Mouse (Mus musculus): ENCODE measurements around the gene Ccdc7a. TPM values are rescaled to one million over a fixed set of nuclear protein-coding genes. Genes with fewer than 3 reads are reported as not detected.

Ccdc7a gene
- total RNA-seq, 1 experiment from 2014 or later: 0.29 TPM

GRCm38 (mm10) chr8:128696701-128697397, 368.5 kb downstream of the Ccdc7a start:
- no peak for ATAC-seq (replicated peaks; ENCODE audit: insufficient number of reproducible peaks, low FRiP score, low TSS enrichment, poor library complexity, severe bottlenecking)

- no peak for ATAC-seq (replicated peaks; ENCODE audit: insufficient number of reproducible peaks, low FRiP score, low TSS enrichment, poor library complexity, severe bottlenecking)
These were observed 375.3 kb downstream of the Ccdc7a start for GRCm38 (mm10) chr8:128690056-128690455.

- ATAC-seq (replicated peaks; ENCODE audit: insufficient number of reproducible peaks, low FRiP score, low TSS enrichment, poor library complexity, severe bottlenecking): no peak
These were observed 376.6 kb downstream of the Ccdc7a start for GRCm38 (mm10) chr8:128688679-128689078.

- ATAC-seq (replicated peaks; ENCODE audit: insufficient number of reproducible peaks, low FRiP score, low TSS enrichment, poor library complexity, severe bottlenecking): no peak
These were observed 378.8 kb downstream of the Ccdc7a start for GRCm38 (mm10) chr8:128686429-128686990.

GRCm38 (mm10) chr8:128685507-128686428, 379.5 kb downstream of the Ccdc7a start, which contains the start of gene Itgb1:
Gene Itgb1 (plus strand): TSS chr8:128685654.
- ATAC-seq (replicated peaks; ENCODE audit: insufficient number of reproducible peaks, low FRiP score, low TSS enrichment, poor library complexity, severe bottlenecking): peak; percentile 58

GRCm38 (mm10) chr8:128684609-128685506, 380.5 kb downstream of the Ccdc7a start:
- no peak; the same call in 1 of the 2 replicates for ATAC-seq (replicated peaks; ENCODE audit: insufficient number of reproducible peaks, low FRiP score, low TSS enrichment, poor library complexity, severe bottlenecking)

Other genes with a start within 250 kb of the Ccdc7a start
- not detected in 3 replicates for gene Ccdc7b, start 1.6 kb upstream of the Ccdc7a start, total RNA-seq (2017)
- gene Gm10999, start 66.1 kb upstream of the Ccdc7a start, total RNA-seq (2017): not detected in 3 replicates
- gene 2610044O15Rik8, start 168.9 kb upstream of the Ccdc7a start, total RNA-seq (2017): 8.9 to 23.5 TPM (median 23.3 TPM) in 3 replicates

Measured in monocyte, adult 5-6 weeks (primary cell).